Mouse (Mus musculus) heart, adult 2 months (tissue): ENCODE results near the gene Pgrmc1.

ENCODE experiments used
- CTCF ChIP-seq: fragments of 200-600 bp; IDR thresholded peaks from 2 replicates; pipeline ENCODE4 v1.8.1; 2022; ENCODE audit warnings: antibody characterized with exemption, mild to moderate bottlenecking, moderate library complexity
- EP300 ChIP-seq: fragments of 200-500 bp; IDR thresholded peaks from 2 replicates; pipeline ENCODE4 v1.6.1; 2011; ENCODE audit warnings: low read depth, low read length, control low read depth; ENCODE audit not compliant: insufficient read depth
- POLR2A ChIP-seq: fragments of 200-500 bp; IDR thresholded peaks from 2 replicates; pipeline ENCODE4 v1.6.1; 2011; ENCODE audit warnings: mild to moderate bottlenecking, low read depth, low read length, control low read depth; ENCODE audit not compliant: insufficient read depth

DNA sequence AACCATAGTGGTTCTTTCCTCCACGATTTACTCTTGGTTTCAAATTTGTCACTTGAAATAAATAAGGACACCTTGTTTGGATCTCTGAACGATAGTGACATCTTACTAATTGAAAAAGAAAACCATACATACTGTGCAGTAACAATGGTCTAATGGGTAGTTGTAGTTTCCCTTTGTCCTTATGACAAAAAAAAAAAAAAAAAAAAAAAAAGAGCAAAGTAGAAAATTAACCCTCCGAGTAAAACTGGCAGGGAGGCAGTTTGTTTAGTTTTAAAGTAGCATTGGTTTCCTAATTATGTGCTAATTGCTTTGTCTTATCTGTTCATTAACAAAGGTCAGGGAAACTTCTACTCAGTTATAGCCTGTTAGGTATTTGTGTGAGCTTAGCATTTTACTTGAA is 35.9 kb upstream of the Pgrmc1 start:
- no peak for TF ChIP-seq CTCF
- TF ChIP-seq POLR2A, result no peak
- TF ChIP-seq EP300, result no peak
